Mouse (Mus musculus) forebrain, embryonic 12.5 days (tissue): Measurements from ENCODE around the gene Tssk6. TPM values are rescaled to one million over a fixed set of nuclear protein-coding genes. Genes with fewer than 3 reads are reported as not detected.

ENCODE experiments used
- ATAC-seq: fragments of 200-750 bp; cut with Nextera tagmentation; 2 replicates; pipeline ENCODE4 v1.8.0; 2017; ENCODE audit warnings: moderate TSS enrichment; ENCODE audit not compliant: low FRiP score
- H3K27ac ChIP-seq: fragments of 300-500 bp; sonication (generic); 2 replicates; pipeline ENCODE4 v1.5.1; 2016; ENCODE audit warnings: mild to moderate bottlenecking
- H3K27me3 ChIP-seq: fragments of 300-500 bp; sonication (generic); 2 replicates; pipeline ENCODE4 v1.6.1; 2016; ENCODE audit warnings: mild to moderate bottlenecking
- H3K36me3 ChIP-seq: fragments of 300-500 bp; sonication (generic); replicated peaks from 2 replicates; pipeline ENCODE4 v1.6.1; 2016; ENCODE audit warnings: mild to moderate bottlenecking
- H3K4me1 ChIP-seq: fragments of 300-500 bp; sonication (generic); 2 replicates; pipeline ENCODE4 v1.6.1; 2016
- H3K4me2 ChIP-seq: fragments of 300-500 bp; sonication (generic); 2 replicates; pipeline ENCODE4 v1.6.1; 2016; ENCODE audit warnings: mild to moderate bottlenecking, moderate library complexity
- H3K4me3 ChIP-seq: fragments of 300-500 bp; sonication (generic); replicated peaks from 2 replicates; pipeline ENCODE4 v1.5.1; 2016; ENCODE audit warnings: mild to moderate bottlenecking
- H3K9ac ChIP-seq: fragments of 300-500 bp; sonication (generic); 2 replicates; pipeline ENCODE4 v1.6.1; 2016; ENCODE audit warnings: mild to moderate bottlenecking
- H3K9me3 ChIP-seq: fragments of 300-500 bp; sonication (generic); 2 replicates; pipeline ENCODE4 v1.6.1; 2016
- WGBS: fragments of 180-500 bp; shearing (Covaris S2); methylation state at CpG from one replicate; pipeline ENCODE4 v1.1.7; 2016; 5-methylcytosine and 5-hydroxymethylcytosine counted together
- polyA plus RNA-seq: library from polyadenylated mRNA; unstranded; fragments of >200 nt; fragmentation: Nextera tagmentation; extraction: Ambion mirVana; gene quantifications from 2 replicates; pipeline ENCODE4 v1.2.1, GENCODE M21; 2016

Gene Tssk6
- polyA plus RNA-seq, 1 experiment from 2014 or later = 4.3 TPM

- no peak overlapping the region for H3K4me2 ChIP-seq
- no peak for ATAC-seq
- peaks cover 3% of the 10 kb centered on the region for H3K4me1 ChIP-seq
- peaks cover 48% of the 10 kb centered on the region for H3K27me3 ChIP-seq
- WGBS = 45% methylated on average over 10 of the region's 10 CpGs
- no peak overlapping the region for H3K4me3 ChIP-seq
- no peaks in the 10 kb centered on the region for H3K9me3 ChIP-seq
- H3K27ac ChIP-seq = no peak overlapping the region
- no peak overlapping the region for H3K9ac ChIP-seq
- peaks cover 11% of the 10 kb centered on the region for H3K36me3 ChIP-seq
Observed at GRCm38 (mm10) chr8:69876097-69876496, 25.9 kb upstream of the Tssk6 start.

- Histone ChIP-seq H3K27me3 (peaks cover 57% of the 10 kb centered on the region), H3K9ac (no peak overlapping the region), H3K27ac (no peak overlapping the region), H3K4me1 (peaks cover 12% of the 10 kb centered on the region), H3K4me2 (no peak overlapping the region), H3K36me3 (peaks cover 3% of the 10 kb centered on the region; the same call in 1 of the 2 replicates), H3K9me3 (0 out of 2 replicates have a peak, but pooled peaks cover 3% of the 10 kb centered on the region), H3K4me3 (no peak overlapping the region)
- WGBS = 76% methylated on average over 10 of the region's 10 CpGs
- ATAC-seq = no peak
Observed at GRCm38 (mm10) chr8:69876967-69877366, 25.0 kb upstream of the Tssk6 start.

GRCm38 (mm10) chr8:69877396-69877795 lies 24.6 kb upstream of the Tssk6 start:
- peaks cover 61% of the 10 kb centered on the region for H3K27me3 ChIP-seq
- H3K9me3 ChIP-seq = 0 out of 2 replicates have a peak, but pooled peaks cover 3% of the 10 kb centered on the region
- 91% methylated on average over 4 of the region's 4 CpGs for WGBS
- ATAC-seq = no peak
- no peak overlapping the region for H3K4me2 ChIP-seq
- H3K27ac ChIP-seq = no peak overlapping the region
- H3K9ac ChIP-seq = no peak overlapping the region
- H3K36me3 ChIP-seq = no peaks in the 10 kb centered on the region; the same call in 1 of the 2 replicates
- peaks cover 16% of the 10 kb centered on the region for H3K4me1 ChIP-seq
- no peak overlapping the region for H3K4me3 ChIP-seq

- no peak overlapping the region for H3K27ac ChIP-seq
- peaks cover 19% of the 10 kb centered on the region for H3K4me1 ChIP-seq
- H3K9ac ChIP-seq = no peak overlapping the region
- no peak overlapping the region for H3K4me2 ChIP-seq
- H3K9me3 ChIP-seq = 0 out of 2 replicates have a peak, but pooled peaks cover 3% of the 10 kb centered on the region
- no peak for ATAC-seq
- H3K36me3 ChIP-seq = no peaks in the 10 kb centered on the region
- no peak overlapping the region for H3K4me3 ChIP-seq
- H3K27me3 ChIP-seq = peaks cover 67% of the 10 kb centered on the region
- WGBS = 62% methylated on average over 3 of the region's 3 CpGs
Observed at GRCm38 (mm10) chr8:69877992-69878391, 24.0 kb upstream of the Tssk6 start.

- no peak overlapping the region for H3K4me2 ChIP-seq
- H3K36me3 ChIP-seq = no peaks in the 10 kb centered on the region
- ATAC-seq = no peak
- H3K4me1 ChIP-seq = peaks cover 19% of the 10 kb centered on the region
- no peak overlapping the region for H3K27ac ChIP-seq
- WGBS = 65% methylated on average over 8 of the region's 8 CpGs
- no peak overlapping the region for H3K4me3 ChIP-seq
- H3K27me3 ChIP-seq = peaks cover 84% of the 10 kb centered on the region
- 0 out of 2 replicates have a peak, but pooled peaks cover 3% of the 10 kb centered on the region for H3K9me3 ChIP-seq
- no peak overlapping the region for H3K9ac ChIP-seq
Observed at GRCm38 (mm10) chr8:69879678-69880077, 22.3 kb upstream of the Tssk6 start.

GRCm38 (mm10) chr8:69880841-69881240 lies 21.1 kb upstream of the Tssk6 start:
- Histone ChIP-seq H3K4me1 (peaks cover 19% of the 10 kb centered on the region), H3K4me3 (peak overlapping the region; percentile 41), H3K36me3 (no peaks in the 10 kb centered on the region), H3K27ac (no peak overlapping the region), H3K27me3 (peaks cover 96% of the 10 kb centered on the region), H3K9ac (no peak overlapping the region; the same call in 1 of the 2 replicates), H3K9me3 (0 out of 2 replicates have a peak, but pooled peaks cover 3% of the 10 kb centered on the region), H3K4me2 (peak overlapping the region; percentile 53)
- WGBS = 12% methylated on average over 37 of the region's 37 CpGs
- no peak for ATAC-seq

- Histone ChIP-seq H3K4me3 (peak overlapping the region; percentile 41), H3K9me3 (0 out of 2 replicates have a peak, but pooled peaks cover 3% of the 10 kb centered on the region), H3K4me2 (peak overlapping the region; percentile 53), H3K36me3 (no peaks in the 10 kb centered on the region), H3K9ac (no peak overlapping the region; the same call in 1 of the 2 replicates), H3K27ac (no peak overlapping the region), H3K4me1 (peaks cover 19% of the 10 kb centered on the region), H3K27me3 (peaks cover 96% of the 10 kb centered on the region)
- ATAC-seq = no peak
- 15% methylated on average over 79 of the region's 79 CpGs for WGBS
Observed at GRCm38 (mm10) chr8:69881261-69881865, 20.6 kb upstream of the Tssk6 start.

- 7% methylated on average over 101 of the region's 103 CpGs for WGBS
- no peak overlapping the region for H3K9ac ChIP-seq
- peak; percentile 57 for ATAC-seq
Observed at GRCm38 (mm10) chr8:69882021-69882756, 19.8 kb upstream of the Tssk6 start.

GRCm38 (mm10) chr8:69882833-69883600 lies 19.0 kb upstream of the Tssk6 start:
- 8% methylated on average over 52 of the region's 52 CpGs for WGBS
- H3K36me3 ChIP-seq = no peaks in the 10 kb centered on the region
- no peak overlapping the region for H3K9ac ChIP-seq
- no peak overlapping the region for H3K27ac ChIP-seq
- H3K9me3 ChIP-seq = 0 out of 2 replicates have a peak, but pooled peaks cover 3% of the 10 kb centered on the region
- H3K27me3 ChIP-seq = peaks cover 99% of the 10 kb centered on the region
- H3K4me1 ChIP-seq = peaks cover 33% of the 10 kb centered on the region
- ATAC-seq = no peak
- peak overlapping the region; percentile 53; the same call in 1 of the 2 replicates for H3K4me2 ChIP-seq
- H3K4me3 ChIP-seq = peak overlapping the region; percentile 41

More at GRCm38 (mm10) chr8:69882021-69882756, 19.8 kb upstream of the Tssk6 start:
- H3K27ac ChIP-seq = no peak overlapping the region
- H3K27me3 ChIP-seq = peaks cover 97% of the 10 kb centered on the region
- 0 out of 2 replicates have a peak, but pooled peaks cover 3% of the 10 kb centered on the region for H3K9me3 ChIP-seq
- peak overlapping the region; percentile 41 for H3K4me3 ChIP-seq
- peaks cover 25% of the 10 kb centered on the region for H3K4me1 ChIP-seq
- H3K4me2 ChIP-seq = peak overlapping the region; percentile 53
- no peaks in the 10 kb centered on the region for H3K36me3 ChIP-seq

GRCm38 (mm10) chr8:69884141-69884540 lies 17.8 kb upstream of the Tssk6 start:
- Histone ChIP-seq H3K4me1 (peaks cover 44% of the 10 kb centered on the region), H3K27me3 (peaks cover 100% of the 10 kb centered on the region), H3K27ac (no peak overlapping the region), H3K9ac (no peak overlapping the region), H3K9me3 (0 out of 2 replicates have a peak, but pooled peaks cover 3% of the 10 kb centered on the region), H3K4me3 (no peak overlapping the region), H3K36me3 (no peaks in the 10 kb centered on the region), H3K4me2 (no peak overlapping the region)
- ATAC-seq = no peak
- 51% methylated on average over 13 of the region's 13 CpGs for WGBS

- Histone ChIP-seq H3K36me3 (0 out of 2 replicates have a peak, but pooled peaks cover 5% of the 10 kb centered on the region), H3K4me3 (peak within 1 kb of the TSS; percentile 29), H3K27ac (no peak within 1 kb of the TSS), H3K4me2 (peak within 1 kb of the TSS; percentile 42), H3K4me1 (peaks cover 46% of the 10 kb centered on the region), H3K9me3 (no peaks in the 10 kb centered on the region), H3K9ac (no peak within 1 kb of the TSS), H3K27me3 (peaks cover 84% of the 10 kb centered on the region)
- WGBS = under 1% methylated on average over 59 of the region's 60 CpGs
- no peak for ATAC-seq
Observed at GRCm38 (mm10) chr8:69887289-69888243, 14.4 kb upstream of the Tssk6 start, which contains the start of gene Cilp2. Cilp2 (minus strand) TSS chr8:69887687.
